ENCODE assay signal across 10 mouse cellular contexts in genomic region chr11:61484613-61485540, GRCm38 (mm10). TPM values are rescaled to one million over a fixed set of nuclear protein-coding genes. Genes with fewer than 3 reads are reported as not detected.
DNase-seq lines count a peak whose midpoint lies in the region; ATAC-seq lines count a peak whose summit lies in the region.
"Had no signal": no experiment of that assay in that cellular context is flagged by ENCODE, and none has a peak within 500 bp of the region (broad histone marks: within the 10 kb centered on the region; RNA-seq: fewer than 3 reads in every experiment).

Mfap4 (plus strand) TSS chr11:61485431.

- H3K9me3 ChIP-seq in hindbrain, embryonic 16.5 days (ENCODE audit: control insufficient read depth, low read length), result no peaks in the 10 kb centered on the region
- no peaks in the 10 kb centered on the region for H3K9me3 ChIP-seq in limb, embryonic 15.5 days

- peak within 1 kb of the TSS; percentile 56 for H3K9ac ChIP-seq in hindbrain, embryonic 16.5 days (ENCODE audit: low read depth, low read length)
- H3K9ac ChIP-seq in limb, embryonic 15.5 days, result peak within 1 kb of the TSS; percentile 56

- H3K27ac ChIP-seq in hindbrain, embryonic 16.5 days (ENCODE audit: low read depth, low read length), result peak within 1 kb of the TSS; percentile 71
- H3K27ac ChIP-seq in limb, embryonic 15.5 days, result peak within 1 kb of the TSS; percentile 97

- peak within 1 kb of the TSS; percentile 38 for H3K4me2 ChIP-seq in hindbrain, embryonic 16.5 days (ENCODE audit: low read length)
- H3K4me2 ChIP-seq in limb, embryonic 15.5 days, result peak within 1 kb of the TSS; percentile 62

- intact Hi-C loops in gastrocnemius, postnatal 14 days (cut with DNase I; ENCODE audit: low total_unique reads), result no loop called here

- peaks cover 16% of the 10 kb centered on the region for H3K36me3 ChIP-seq in hindbrain, embryonic 16.5 days (ENCODE audit: control insufficient read depth, insufficient read depth, low read length)
- peaks cover 26% of the 10 kb centered on the region for H3K36me3 ChIP-seq in limb, embryonic 15.5 days

- peak; percentile 77 for ATAC-seq in frontal cortex, adult (ENCODE audit: low TSS enrichment)
- ATAC-seq in hindbrain, embryonic 16.5 days, result peak; percentile 66
- ATAC-seq in limb, embryonic 15.5 days (ENCODE audit: insufficient number of reproducible peaks, low FRiP score, low TSS enrichment, low read depth), result peak; percentile 92

- DNase-seq in frontal cortex, postnatal 25 days (ENCODE audit: low spot score in 2 of 2), result no peak
- peak; percentile 89 to 95 for DNase-seq in cerebellum, postnatal 10 days
- peak; percentile 70 for DNase-seq in gastrocnemius, postnatal 14 days
- peak; percentile 89 for DNase-seq in retina, postnatal 1 day
- DNase-seq in ovary, postnatal 36 days (ENCODE audit: low spot score), result no peak

- 8% methylated on average over 20 of the region's 20 CpGs for WGBS in hindbrain, embryonic 16.5 days
- 14% methylated on average over 20 of the region's 20 CpGs for WGBS in limb, embryonic 15.5 days

- peaks cover 27% of the 10 kb centered on the region for H3K4me1 ChIP-seq in hindbrain, embryonic 16.5 days (ENCODE audit: control insufficient read depth, insufficient read depth, low read depth, low read length)
- peaks cover 75% of the 10 kb centered on the region for H3K4me1 ChIP-seq in limb, embryonic 15.5 days

- H3K27me3 ChIP-seq in hindbrain, embryonic 16.5 days (replicated peaks; ENCODE audit: control insufficient read depth, insufficient read depth, low read length), result no peaks in the 10 kb centered on the region
- H3K27me3 ChIP-seq in limb, embryonic 15.5 days, result no peaks in the 10 kb centered on the region

- peak within 1 kb of the TSS; percentile 23 for H3K4me3 ChIP-seq in hindbrain, embryonic 16.5 days (ENCODE audit: low read length)
- peak within 1 kb of the TSS; percentile 48 for H3K4me3 ChIP-seq in limb, embryonic 15.5 days
- H3K4me3 ChIP-seq: erythroblast, embryonic 14.5 days had no signal

RNA-seq across cellular contexts. Expression of gene Mfap4, which starts in this region (rescaled TPM):
- 100 to 1,000 TPM; 142 to 192 TPM for total RNA-seq in gastrocnemius, postnatal 14 days (2021)
- polyA plus RNA-seq in hindbrain, embryonic 16.5 days (2015; fragmentation: Nextera tagmentation; extraction: Ambion mirVana), result 49.6 and 67.9 TPM in 2 replicates
- 540 and 575 TPM in 2 replicates for polyA plus RNA-seq in limb, embryonic 15.5 days (2015; fragmentation: Nextera tagmentation; extraction: Ambion mirVana)
- polyA plus RNA-seq: C2C12; erythroblast, embryonic 14.5 days had no signal

Comparison
In these comparisons a context has a peak if more than half of its experiments do, and no peak if none do; other contexts are left out.
1. DNase-seq: peak in cerebellum, postnatal 10 days (2 of 2), gastrocnemius, postnatal 14 days (single experiment) and retina, postnatal 1 day (single experiment); none in frontal cortex, postnatal 25 days (0 of 2) and ovary, postnatal 36 days (single experiment).
2. Peak in every context shown above with its lines, with median percentiles within 50 percentile points of each other: ATAC-seq.